Mouse (Mus musculus) cerebellum, adult 8-10 months (tissue): ENCODE measurements around the gene Pomgnt1.
A peak's percentile ranks its signal among the peaks of the same experiment; 100 is the strongest.

ENCODE experiments used
- DNase-seq: peaks from one replicate; pipeline ENCODE4 v3.0.0; 2022

Pomgnt1 gene

GRCm38 (mm10) chr4:116174466-116175116 lies 51.0 kb downstream of the Pomgnt1 start:
- DNase-seq = peak; percentile 79

DNA sequence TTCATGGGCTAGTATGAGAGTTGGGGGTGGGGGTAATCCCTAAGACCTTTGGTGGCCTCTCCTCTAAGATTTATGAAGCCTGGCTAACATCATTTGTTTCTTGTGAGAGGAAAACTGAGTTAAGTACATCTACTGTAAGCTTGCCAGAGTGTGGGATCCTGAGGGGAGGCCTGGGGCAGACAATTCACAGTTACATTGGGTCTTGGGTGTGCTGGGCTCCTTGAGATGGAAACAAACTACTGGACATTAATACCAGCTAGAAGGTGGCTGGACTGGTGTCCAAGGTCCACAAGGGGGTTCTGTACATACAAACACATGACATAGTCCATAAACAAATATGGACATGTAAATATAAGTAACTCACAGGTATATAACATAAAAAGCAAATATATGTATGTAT lies 51.5 kb downstream of the Pomgnt1 start:
- DNase-seq = no peak

DNA sequence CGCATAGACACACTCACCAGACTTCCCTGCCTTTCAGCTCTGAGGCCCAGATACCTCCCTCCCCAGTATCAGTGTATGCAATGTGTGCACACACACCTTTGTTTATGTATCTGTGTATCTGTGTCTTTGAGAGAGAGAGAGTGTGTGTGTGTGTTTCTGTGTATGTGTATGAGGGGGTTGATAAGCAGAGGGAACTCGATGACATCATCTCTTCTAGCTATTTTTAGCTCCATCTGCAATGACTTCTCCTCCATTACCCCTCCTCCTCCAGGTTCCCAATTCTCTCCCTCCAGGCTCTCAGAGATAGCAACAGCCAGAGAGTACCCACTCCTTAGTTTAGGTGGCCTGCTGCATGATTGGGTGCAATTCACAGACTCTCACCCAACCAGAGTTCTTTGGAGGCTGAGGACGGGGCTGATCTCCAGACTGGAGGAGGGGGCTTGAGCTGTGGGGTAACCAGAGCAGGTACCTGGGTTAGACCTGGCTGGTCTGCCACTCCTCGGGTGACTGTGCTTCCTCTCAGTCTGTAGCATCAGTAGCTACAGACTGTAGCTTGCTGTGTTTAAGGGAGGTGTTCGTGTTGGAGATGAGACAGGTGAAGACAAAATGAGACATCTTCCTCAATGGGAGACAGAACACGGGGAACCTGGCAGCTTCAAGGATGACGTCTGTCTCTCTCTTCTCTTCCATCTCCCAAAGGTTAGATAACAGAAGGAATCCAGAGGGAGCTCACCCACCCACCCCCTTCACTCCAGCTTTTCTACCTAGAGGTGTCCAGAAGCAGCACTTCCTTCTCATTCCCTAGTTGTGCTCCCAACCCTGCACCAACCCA lies 52.3 kb downstream of the Pomgnt1 start:
- DNase-seq = peak; percentile 82

GRCm38 (mm10) chr4:116176543-116176988 lies 52.9 kb downstream of the Pomgnt1 start:
- peak; percentile 97 for DNase-seq

GRCm38 (mm10) chr4:116177140-116177539 lies 53.5 kb downstream of the Pomgnt1 start:
- peak; percentile 76 for DNase-seq

DNA sequence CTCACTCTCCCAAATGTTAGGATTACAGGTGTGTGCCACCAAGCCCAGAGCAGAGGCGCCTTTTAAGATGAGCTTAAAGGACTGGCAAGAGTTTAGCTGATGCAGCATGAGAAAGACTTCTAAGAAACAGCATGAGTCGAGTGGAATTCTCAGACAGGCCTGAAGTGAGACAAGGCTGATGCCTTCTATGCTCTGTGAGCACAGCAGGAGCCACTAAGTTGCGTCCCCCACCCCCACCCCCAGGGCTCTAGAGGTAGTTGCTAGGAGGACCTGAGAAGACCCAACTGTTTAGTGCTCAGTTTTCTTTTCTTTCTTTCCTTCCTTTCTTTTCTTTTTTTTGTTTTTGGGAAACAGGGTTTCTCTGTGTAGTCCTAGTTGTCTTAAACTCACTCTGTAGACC lies 58.4 kb downstream of the Pomgnt1 start:
- no peak for DNase-seq

- DNase-seq = peak; percentile 74
These were observed 59.1 kb downstream of the Pomgnt1 start for GRCm38 (mm10) chr4:116182745-116183144.

GRCm38 (mm10) chr4:116185083-116185482 lies 61.4 kb downstream of the Pomgnt1 start:
- no peak for DNase-seq

DNA sequence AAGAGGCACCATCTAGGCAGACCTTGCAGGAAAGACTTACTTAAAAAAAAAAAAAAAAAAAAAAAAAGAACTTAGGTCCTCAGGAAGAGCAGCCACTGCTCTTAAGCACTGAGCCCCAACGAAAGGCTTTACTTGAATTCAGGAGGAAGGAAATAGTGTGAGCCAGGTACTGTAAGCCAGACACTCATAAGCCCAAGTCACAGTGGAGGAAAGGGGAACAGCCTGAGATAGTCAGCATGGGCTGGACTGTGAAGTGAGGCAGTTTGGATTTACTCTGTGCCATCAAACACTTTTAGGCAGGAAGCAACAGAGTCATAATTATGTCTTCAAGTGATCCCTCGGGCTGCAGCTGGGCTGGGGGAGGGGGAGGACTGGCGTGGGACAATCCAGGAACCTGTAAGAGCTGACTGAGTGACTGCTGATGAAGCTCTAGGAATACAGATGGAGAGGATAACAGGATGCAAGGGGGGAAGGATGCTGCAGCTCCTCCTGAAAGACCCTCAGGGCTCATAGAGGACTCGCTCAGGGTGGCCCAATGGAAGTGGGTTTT lies 68.7 kb downstream of the Pomgnt1 start:
- DNase-seq = no peak

DNA sequence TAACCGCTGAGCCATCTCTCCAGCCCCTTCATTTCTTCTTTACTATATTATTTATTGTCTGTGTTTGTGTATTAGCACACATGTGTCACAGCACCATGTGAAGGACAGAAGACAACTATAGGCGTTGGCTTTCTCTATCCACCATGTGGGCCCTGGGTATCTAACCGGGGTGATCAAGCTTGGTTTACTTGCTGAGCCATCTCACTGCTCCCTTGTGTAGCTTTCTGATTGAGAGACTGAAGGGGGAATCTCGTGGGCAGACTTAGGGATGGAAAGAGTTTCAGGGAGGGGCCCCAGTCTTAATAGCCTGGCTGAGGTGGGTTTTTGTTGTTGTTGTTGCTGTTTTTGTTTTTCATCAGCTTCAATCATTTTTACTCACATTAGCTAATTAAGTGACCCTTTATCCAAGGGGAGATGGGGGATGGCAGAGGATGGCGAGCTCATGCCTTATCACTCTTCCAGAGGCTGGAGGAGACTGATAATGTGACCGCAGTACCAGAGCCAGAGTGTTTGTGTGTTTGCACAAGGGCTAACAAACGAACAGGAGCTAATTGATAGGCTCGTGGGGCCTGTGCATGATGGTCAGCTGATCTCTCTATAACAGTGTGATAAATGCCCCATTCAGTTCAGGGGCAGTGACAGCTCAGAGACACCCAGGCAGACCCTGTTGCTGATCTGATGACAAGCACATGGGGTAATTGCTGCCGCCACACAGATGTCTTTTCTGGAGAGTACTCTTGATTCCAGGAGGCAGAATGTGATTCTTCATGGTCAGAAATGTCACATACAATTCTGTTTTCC lies 70.1 kb downstream of the Pomgnt1 start:
- DNase-seq = no peak

DNA sequence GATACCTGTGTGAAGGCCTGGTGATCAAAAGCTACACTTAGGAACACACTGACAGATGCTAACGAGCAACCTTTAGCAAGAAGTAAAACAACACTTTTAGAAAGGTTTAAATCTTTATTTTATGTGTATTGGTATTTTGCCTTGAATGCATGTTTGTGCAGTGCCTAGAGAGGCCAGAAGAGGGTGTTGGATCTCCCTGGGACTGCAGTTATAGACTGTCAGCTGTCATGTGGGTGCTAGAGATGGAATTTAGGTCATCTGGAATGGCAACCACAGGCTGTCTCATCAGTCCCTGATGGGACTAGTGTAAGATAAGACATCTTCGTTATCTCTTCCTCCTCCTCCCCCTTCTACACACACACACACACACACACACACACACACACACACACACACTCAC lies 74.8 kb downstream of the Pomgnt1 start:
- no peak for DNase-seq

DNA sequence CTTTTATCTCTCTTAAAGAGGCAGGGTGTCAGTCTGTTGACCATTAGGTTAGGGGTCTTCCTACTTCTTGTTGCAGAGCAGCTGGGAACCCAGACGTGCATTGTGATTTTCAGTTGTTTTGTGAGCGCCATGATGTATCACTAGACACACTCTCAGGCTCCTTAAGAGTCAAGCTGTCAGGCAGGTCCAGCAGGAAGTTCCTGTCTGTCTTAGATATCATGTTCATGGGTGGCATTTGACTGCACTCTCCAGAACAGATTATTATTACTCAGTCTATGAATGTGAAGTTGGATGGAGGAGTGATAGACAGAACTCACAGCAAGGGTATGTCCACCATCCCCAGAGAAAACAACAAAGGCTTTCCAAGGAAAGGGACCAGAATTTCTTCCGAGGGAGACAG lies 80.8 kb downstream of the Pomgnt1 start:
- DNase-seq = no peak

- DNase-seq = no peak
These were observed 82.9 kb downstream of the Pomgnt1 start for GRCm38 (mm10) chr4:116206531-116206930.

DNA sequence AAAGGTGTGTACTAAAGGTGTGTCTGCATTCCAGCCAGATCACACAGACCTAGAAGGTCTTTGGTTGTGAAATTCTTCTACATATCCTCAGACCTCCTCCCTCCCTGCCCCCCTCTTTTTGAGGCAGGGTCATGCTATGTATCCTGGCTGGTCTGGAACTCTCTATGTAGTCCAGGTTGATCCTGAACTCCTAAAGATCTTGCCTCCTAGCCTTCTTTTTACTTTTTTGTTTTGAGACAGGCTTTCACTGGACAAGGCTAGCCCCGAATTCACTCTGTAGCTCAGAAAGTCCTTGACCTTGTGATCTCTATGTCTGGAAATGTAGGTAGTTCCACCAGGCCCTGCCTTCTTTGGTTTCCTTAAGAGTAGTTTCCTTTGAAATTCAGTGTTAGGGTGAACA lies 85.3 kb downstream of the Pomgnt1 start:
- DNase-seq = no peak
